Mouse (Mus musculus) spleen, postnatal 14 days (tissue): ENCODE measurements around the gene Elmo3.
"Not testable (repeated sequence)": the region's sequence is repeated elsewhere in the genome, so short reads cannot be mapped to it uniquely, and the experiment has no call there.

Experiments
- DNase-seq, 2 experiments: peaks; one replicate each; pipeline ENCODE4 v3.0.0; 2021 to 2022; ENCODE audit warnings: low spot score in 2 of 2

Elmo3 gene

DNA sequence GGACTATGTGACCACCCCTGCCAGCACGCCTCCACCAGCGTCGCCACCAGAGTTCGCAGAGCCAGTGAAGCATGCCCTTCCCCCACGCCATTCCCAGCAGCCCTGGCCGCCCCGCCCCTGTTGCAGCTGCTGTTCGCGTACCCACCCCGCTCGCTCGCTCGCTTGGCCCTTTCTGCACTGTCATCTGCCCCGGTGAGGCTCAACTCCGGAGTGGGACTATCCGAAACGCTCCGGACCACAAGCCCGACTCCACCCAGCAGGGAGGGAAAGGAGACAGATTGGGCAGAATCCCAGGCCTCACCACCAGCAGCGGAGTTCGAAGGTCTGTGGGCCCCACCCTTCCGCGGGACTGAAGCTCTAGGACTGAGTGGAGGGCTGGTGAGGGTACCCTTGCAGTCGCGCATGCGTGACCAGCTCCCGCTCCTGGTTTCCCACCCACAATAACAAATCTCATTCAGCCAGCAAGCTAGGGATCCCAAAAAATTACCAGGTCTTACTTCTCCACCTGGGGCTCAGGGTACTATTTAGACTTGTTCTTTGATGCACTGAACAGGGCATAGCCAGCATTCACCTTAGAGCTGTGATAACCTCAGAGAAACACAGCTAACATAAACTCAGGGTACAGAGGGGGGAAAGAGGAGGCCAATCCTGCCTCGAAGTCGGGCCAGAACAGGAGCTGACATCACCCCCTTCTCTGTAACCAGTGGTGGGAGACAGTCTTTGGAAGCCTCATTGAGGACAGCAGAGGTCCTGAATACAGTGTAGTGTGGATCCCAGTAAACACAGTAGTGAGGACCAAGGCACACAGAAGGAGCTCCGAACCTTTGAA lies 28.9 kb upstream of the Elmo3 start:
- DNase-seq = no peak

DNA sequence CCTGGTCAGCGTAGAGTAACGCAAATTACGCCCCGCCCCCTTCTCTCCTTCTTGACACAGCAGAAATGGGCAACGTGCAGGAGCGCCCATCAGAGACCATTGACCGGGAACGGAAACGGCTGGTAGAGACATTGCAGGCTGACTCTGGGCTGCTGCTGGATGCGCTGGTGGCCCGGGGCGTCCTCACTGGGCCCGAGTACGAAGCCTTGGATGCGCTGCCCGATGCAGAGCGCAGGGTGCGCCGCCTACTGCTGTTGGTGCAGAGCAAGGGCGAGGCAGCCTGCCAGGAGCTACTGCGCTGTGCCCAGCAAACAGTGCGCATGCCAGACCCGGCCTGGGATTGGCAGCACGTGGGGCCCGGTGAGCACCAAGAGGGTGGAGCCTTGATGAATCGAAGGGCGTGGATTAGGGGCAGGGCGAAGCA lies 26.5 kb upstream of the Elmo3 start:
- DNase-seq = no peak

DNA sequence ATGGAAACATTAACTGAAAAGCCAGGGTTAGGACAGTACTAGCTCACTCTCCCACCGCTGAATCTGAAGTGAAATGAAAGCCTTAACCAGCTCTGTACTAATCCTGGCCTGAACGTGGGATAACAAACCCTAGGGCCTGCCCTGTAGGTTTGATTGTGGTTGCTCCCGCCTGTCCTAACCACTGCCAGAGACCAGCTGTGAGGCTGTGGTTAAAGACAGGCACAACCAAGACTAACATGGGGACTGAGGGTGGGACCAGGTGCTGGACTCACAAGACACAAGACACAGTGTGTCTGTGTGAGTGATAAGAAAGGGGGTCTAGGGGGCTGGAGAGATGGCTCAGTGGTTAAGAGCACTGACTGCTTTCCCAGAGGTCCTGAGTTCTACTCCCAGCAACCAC lies 24.8 kb upstream of the Elmo3 start:
- DNase-seq = no peak

DNA sequence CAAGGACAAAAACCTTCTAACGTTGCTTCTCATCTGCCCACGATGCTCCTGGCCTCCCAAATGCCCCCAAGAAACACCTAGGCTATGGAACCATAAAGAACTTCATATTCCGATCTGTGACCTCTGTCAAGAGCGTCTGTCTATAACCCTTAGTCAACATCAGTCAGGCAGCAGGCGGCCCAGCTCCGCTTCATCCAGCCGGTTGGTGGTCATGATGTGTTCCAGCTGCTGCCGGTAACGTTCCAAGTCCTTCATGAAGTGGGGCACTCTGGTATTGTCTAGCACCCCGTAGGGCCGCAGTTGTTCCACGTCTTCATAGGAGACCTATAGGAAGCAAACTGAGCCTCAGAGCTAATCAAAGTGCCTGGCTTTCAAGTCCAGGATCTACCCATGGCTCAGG lies 23.6 kb upstream of the Elmo3 start:
- no peak for DNase-seq

DNA sequence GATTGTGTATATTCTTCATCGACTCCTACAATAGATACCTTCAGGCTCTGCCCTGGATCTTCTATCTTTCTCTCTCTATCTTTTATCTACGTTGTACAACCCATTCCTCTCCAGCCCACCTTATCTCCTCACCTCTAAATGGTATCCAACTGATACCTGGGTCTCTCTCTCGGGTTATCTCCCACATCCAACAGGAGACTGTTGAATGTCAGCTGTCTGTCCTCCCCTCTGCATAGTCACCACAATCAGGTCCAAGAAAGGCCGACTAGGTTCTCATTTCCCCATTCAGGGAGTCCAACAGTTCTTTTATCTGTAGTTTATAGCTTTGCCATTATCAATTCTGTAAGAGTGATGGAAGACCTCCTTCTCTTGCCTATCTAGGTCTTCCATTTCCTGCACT lies 23.2 kb upstream of the Elmo3 start:
- DNase-seq = no peak

DNA sequence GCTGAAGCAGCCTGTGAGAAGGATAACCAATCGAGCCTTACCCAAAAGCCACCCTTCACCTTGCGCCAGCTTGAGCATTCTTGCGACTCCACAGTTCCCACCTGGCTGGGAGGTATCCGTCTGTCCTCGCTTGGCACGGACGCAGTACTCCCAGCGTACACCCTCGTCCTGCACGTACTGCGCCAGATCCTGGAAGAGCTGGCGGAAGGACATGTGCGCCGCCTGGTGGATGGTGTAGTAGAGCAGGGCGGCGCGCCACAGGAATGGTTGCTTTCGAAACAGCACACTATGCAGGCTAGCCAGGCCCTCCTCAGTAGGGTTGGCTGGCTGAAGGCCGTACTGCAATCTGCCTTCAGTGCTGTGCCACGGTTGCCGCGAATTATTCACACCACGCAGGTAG lies 22.3 kb upstream of the Elmo3 start:
- DNase-seq = peak in 1 of 2 experiments; percentile 44

DNA sequence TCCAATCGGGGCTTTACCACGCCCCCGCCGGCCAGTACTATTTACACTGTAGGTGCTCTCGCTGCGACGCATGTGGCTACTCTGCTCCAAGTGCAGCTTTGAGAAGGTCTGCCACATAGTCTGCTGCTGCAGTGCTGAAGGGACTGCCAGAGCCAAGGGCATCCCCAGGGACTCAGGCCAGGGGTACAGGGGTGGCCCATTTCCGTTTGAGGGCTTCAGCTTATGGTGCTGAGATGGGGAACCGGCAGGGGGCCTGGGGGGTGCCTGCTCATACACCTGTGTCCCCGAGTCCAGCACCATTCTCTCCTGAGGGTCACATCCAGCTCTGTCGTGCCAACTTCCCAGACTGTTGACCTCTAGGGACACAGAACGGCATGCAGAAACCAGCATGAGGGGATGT lies 19.9 kb upstream of the Elmo3 start:
- no peak for DNase-seq

DNA sequence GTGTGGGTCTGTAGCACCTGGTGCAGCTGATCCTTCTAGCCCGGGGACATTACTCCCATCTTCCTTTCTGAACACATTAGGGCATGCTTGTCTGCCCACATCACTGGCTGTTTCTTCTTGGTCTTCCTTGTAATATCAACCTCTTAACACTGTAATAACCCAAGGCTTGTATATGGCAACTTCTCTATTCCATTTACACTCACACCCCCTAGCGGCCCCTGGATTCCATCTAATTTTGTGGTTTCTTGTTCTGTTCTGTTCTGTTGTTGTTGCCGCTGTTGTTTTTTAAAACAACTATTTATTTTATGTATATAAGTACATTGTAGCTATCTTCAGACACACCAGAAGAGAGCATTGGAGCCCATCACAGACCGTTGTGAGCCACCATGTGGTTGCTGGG lies 18.5 kb upstream of the Elmo3 start:
- DNase-seq = no peak

DNA sequence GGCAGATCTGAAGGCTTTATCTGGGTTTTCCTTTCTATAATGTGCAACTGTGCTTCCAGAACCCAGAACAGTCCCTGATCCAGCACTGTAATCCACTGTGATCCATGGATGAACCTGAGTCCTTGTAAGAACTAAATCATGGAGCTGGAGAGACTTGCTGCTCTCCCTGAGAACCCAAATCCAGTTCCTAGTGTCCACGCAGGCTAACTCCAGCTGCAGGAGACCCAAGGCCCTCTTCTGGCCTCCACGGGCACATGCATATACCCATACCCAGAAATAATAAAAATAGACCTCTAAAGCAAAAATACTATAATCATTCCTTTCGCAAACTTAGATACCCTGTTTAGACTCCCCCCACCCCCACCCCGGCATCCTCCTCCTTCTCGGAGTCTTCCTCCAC lies 17.2 kb upstream of the Elmo3 start:
- DNase-seq = no peak

DNA sequence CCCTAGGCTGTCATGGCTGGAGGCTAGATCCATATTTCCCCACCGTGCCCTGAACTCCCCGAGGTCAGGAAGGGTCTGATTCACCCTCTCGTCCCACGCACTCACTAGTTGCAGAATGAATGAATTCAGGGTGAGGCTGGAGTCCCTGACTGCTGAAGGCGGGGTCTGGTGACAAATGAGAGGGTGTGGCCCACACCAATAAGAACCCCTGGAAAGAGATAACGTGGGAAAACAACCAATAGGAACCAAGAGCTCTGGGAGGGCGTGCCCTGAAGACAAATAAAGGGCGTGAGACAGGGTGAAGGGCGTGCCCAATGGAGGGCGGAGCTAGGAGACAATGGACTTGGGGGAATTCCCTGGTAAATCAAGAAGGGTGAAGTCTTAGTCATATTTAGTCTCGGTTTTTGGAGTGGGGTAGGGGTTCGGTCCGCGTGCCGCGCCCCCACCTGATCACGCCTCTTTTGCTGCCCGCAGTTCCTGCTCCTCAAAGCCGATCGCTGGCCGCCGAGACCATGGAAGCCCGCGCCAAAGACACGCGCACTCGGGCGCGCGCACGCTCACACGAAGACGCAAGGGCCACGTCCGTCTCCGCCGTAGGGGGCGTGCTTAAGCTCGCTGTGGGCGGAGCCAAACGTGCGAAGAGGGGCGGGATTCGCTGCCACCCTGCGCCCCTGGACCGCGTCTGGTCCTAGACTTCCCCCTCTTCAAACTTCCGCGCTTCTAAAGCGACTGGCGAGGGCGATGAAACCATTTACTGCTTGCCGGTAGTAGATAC lies 16.3 kb upstream of the Elmo3 start:
- peak; percentile 84 to 90 for DNase-seq

DNA sequence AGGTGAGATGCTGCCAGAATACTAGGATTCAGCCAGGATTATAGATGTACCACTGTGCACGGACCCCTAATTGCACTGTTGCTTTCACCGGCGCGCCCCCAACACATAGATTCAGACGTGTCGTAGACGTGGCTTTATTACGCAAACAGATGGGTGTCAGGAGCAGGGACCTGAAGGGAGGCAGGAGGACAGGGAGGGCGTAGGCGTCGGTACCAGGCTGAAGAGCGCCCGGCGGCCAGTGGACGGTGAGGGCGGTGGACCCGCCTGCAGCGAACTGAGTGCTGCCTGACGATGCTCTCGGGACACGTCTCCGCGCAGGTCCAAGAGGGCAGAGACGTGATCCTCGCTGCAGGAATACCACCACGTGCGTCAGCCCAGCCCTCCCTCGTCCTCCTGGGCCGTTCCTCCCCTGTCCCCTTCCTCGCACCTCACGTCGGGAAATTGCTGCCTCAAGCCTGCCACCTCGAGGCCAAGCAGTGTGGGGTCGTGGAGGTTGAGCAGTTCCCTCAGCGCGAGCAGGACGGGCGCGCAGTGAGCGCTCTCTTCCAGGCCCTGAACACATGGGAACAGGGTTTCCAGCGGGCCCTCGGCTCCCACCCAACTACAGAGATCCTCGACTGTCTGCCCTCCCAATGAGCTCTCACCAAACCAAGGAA lies 15.5 kb upstream of the Elmo3 start, which contains the start of gene 4931428F04Rik:
Gene 4931428F04Rik (minus strand): TSS at position 60 of the 656 bp plus-strand sequence.
- no peak for DNase-seq

DNA sequence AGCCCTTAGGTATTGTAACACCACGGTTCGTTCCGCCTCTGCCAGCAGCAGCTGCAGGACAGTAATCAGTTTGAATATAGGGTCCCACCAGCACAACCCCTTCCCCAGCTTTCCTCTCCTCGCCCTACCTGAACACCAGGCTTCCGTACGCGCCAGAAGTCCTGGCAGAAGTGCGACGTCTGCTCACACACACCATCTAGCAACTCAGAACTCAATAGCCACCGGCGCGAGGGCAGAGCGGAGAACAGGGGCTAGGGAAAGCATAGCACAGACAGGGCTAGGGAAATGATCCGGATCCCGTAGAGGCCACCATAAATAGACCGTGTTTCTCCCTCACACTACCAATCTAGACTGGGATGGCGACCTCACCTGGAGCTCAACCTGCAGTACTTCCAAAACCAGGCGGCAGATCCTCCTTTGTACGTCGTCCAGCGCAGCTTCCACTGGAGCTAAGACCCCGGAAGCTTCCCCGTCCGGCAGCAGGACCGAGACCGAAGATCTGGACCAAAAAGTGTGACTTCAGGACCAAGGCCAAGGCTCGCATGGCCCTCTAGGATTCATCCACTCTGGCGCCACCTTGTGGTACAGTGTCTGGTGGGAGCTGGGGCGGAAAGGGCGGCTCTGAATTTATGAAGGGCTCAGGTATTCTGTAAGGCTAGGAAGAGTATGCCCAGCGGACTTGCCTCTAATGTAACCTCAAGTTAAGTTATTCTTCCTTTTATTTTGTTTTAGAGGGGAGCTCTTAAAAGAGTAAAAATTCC lies 14.7 kb upstream of the Elmo3 start:
- peak; percentile 82 to 94 for DNase-seq

DNA sequence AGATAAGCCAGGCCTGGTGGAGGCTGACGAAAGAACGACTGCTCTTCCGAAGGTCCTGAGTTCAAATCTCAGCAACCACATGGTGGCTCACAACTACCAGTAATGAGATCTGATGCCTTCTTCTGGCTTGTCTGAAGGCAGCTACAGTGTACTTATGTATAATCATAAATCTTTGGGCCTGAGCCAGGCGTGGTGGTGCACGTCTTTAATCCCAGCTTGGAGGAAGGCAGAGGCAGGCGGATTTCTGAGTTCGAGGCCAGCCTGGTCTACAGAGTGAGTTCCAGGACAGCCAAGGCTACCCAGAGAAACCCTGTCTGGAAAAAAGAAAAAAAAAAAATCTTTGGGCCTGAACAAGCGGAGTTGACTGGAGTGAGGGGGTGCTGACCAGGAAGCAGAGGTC lies 14.0 kb upstream of the Elmo3 start:
- DNase-seq = not testable (repeated sequence)

DNA sequence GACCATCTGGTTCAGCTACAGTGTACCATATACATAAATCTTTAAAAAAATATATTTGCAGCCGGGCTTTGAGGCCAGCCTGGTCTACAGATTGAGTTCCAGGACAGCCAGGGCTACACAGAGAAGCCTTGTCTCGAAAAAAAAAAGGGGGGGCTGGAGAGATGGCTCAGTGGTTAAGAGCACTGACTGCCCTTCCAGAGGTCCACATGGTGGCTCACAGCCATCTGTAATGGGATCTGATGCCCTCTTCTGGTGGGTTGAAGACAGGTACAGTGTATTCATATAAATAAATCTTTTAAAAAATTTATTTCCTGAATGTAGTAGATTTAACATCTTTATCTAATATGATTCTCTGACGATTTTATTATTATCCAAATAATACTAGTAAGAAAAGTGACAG lies 13.6 kb upstream of the Elmo3 start:
- DNase-seq = not testable (repeated sequence)

DNA sequence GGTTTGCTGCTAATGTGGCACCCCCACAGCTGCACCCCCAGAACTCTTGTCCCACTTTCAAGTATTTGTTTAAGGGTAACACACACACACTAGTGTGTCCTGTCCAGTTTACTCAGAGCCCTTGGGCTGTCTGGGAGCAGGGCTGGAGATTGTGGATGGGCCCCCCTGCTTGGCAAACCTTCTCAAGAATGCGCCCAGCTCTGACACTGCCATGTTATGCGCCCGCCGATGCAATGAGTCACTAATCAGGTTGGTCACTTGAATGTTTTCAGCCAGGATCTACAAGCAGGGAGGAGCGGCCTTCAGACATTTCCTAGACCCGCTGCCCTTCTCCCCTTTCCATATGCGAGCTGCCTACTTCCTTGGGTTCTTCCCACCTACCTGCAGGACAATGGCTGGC lies 12.9 kb upstream of the Elmo3 start:
- DNase-seq = no peak

DNA sequence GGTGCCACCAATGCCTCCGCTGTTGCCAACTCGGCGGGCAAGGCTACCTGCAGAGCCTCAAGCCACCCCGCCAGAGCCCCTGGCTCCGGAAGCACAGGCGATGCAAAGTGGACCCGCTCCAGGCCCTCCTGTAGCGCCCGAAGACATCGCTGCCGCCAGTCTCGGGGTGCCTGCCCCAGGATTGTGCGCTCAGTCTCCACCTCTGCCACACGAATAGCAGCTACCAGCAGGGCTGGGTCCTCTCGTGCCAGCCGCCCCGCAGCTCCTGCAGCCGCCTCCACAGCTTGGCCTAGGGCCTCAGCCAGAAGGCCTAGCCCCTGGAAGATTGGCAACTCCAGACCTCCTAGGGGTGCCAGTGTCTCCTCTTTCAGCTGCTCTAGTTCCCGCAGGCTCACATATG lies 12.0 kb upstream of the Elmo3 start:
- DNase-seq = no peak

DNA sequence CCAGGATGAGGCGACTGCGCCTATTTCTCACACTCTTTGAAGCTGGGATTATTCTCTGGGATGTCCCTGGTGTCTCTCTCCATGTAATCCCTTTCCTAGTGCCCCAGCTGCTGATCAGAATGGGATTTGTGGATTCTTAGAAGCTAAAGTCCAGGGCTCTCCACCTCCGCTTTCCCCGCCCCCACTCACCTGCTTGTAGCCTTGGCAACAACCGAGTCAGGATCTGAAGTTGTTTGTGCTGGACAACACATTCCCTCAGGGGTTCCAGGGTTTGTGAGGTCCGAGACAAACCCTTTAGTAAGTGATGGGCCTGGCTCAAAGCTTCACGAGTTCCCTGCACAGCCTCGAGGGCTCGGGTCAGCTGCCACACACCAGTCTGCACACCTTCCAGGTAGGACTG lies 10.6 kb upstream of the Elmo3 start:
- DNase-seq = no peak

DNA sequence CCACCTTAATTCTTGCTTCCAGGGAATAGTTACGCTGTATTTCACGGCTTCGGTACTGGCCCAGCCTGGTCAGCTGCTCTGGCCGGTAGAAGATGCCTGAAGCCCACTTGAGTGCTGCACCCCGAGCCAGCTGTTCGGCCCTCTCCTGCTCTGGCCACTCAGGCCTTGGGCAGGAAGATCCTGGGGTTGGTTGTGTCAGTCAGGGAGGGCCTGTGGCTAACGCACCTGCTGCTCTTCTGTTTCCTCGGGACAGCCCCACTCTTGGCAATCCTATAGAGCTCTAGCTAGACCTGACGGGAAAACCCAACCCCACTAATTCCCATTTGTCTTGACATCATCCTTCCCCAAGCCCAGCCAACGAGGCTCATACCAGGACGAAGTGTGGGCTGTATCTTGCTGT lies 10.1 kb upstream of the Elmo3 start:
- DNase-seq = no peak

DNA sequence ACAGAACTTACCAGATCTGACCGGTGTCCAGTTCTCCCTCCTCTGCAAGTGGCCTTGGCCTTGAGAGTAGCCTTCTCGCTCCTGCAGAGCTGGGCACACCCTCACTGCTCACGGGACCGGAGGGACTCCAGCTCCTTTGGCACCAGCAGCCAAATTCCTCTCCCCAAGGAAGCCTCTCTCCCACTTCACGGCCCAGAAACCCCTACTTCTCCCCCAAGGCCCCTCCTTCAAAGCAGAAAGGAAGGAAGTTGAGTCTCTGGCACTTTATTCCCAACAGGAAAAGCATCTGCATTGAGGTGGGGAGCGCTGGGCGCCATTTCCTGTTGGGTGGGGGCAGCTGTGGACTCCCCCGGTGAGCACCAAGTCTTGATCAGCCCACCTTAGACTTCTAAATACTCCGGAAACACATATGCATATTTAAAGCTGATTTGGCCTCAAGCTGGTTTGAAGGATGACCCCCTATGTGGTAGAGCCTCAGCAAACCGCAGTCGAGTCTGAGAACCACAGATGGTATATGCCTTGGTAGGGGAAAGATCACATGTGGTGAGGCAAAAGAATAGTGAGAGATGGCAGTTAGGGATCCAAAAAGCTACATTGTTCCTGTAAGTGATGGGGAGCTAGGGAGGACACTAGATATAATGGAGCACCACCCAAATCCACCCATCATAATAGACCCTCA lies 9.4 kb upstream of the Elmo3 start, which contains the start of gene Exoc3l:
Gene Exoc3l (minus strand): TSS at position 207 of the 679 bp plus-strand sequence.
- no peak for DNase-seq

DNA sequence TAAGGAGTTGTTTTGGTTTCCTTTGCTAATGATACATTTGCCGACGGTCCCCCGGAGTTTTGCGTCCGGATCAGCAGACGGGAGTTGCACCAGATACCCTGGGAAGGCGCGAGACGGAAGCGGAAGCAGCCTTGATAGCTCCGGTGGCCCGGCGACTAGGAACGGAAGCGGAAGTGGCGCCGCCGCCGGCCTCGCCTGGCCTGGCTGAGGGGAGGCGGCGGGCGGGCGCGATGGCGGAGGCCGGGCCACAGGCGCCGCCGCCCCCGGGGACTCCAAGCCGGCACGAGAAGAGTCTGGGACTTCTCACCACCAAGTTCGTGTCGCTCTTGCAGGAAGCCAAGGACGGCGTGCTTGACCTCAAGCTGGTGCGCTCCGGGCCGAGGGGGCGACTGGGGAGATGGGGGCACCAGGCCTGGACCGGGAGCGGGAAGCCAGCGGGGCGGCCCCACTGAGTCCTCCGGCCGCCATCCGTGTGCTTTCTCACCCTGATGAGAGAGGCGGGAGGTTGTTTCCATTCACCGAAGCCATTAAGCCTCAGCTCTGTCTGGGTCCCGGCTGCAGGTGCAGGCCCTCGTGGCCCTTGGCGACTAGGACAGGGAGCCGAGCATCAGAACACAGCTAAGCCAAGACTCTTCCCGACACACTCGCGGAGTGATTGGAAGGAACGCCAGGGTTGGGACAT lies 7.7 kb upstream of the Elmo3 start, which contains the start of gene E2f4:
Gene E2f4 (plus strand): TSS at position 153 of the 682 bp plus-strand sequence.
- DNase-seq = peak; percentile 83 to 89
